Mouse (Mus musculus) myocyte (in vitro differentiated cells): ENCODE results near the gene Xylt2. TPM values are rescaled to one million over a fixed set of nuclear protein-coding genes. Genes with fewer than 3 reads are reported as not detected.
A peak's percentile ranks its signal among the peaks of the same experiment; 100 is the strongest.
"Not testable (repeated sequence)": the region's sequence is repeated elsewhere in the genome, so short reads cannot be mapped to it uniquely, and the experiment has no call there.

ENCODE experiments used
- H3K27me3 ChIP-seq: one replicate; pipeline ENCODE4 v1.6.1; 2011; ENCODE audit not compliant: control insufficient read depth, insufficient read depth, insufficient read length
- H3K36me3 ChIP-seq: one replicate; pipeline ENCODE4 v1.6.1; 2011; ENCODE audit not compliant: control insufficient read depth, insufficient read depth
- H3K4me2 ChIP-seq: one replicate; pipeline ENCODE4 v1.6.1; 2011; ENCODE audit warnings: low read depth, control low read depth
- H3K4me3 ChIP-seq: one replicate; pipeline ENCODE4 v1.5.1; 2011; ENCODE audit warnings: mild to moderate bottlenecking, control low read depth, moderate library complexity
- H3K79me2 ChIP-seq: one replicate; pipeline ENCODE4 v1.6.1; 2011; ENCODE audit not compliant: control insufficient read depth, insufficient read depth
- H3ac ChIP-seq: one replicate; pipeline ENCODE4 v1.6.1; 2011; ENCODE audit not compliant: control insufficient read depth, insufficient read length
- CEBPB ChIP-seq: IDR thresholded peaks from 2 replicates; pipeline ENCODE4 v1.6.1; 2011; ENCODE audit warnings: mild to moderate bottlenecking, moderate library complexity; ENCODE audit not compliant: poor library complexity, insufficient read depth, severe bottlenecking
- E2F4 ChIP-seq: IDR thresholded peaks from one replicate; pipeline ENCODE4 v1.6.1; 2011; ENCODE audit warnings: mild to moderate bottlenecking, control low read depth, moderate library complexity; ENCODE audit not compliant: insufficient read depth
- MAX ChIP-seq: IDR thresholded peaks from one replicate; pipeline ENCODE4 v1.6.1; 2011; ENCODE audit warnings: low read depth, mild to moderate bottlenecking, control low read depth
- MYOD1 ChIP-seq, 3 experiments: IDR thresholded peaks; one replicate each; pipeline ENCODE4 v1.6.1; 2011; ENCODE audit warnings: control low read depth in 2 of 3, low read depth in 2 of 3, mild to moderate bottlenecking in 2 of 3, moderate library complexity in 1 of 3; ENCODE audit not compliant: insufficient read length in 2 of 3, control insufficient read depth in 1 of 3
- MYOG ChIP-seq, 3 experiments: IDR thresholded peaks; one replicate each; pipeline ENCODE4 v1.6.1; 2011; ENCODE audit warnings: control low read depth in 2 of 3, low read depth in 2 of 3, mild to moderate bottlenecking in 2 of 3; ENCODE audit not compliant: insufficient read length in 2 of 3, control insufficient read depth in 1 of 3, insufficient read depth in 1 of 3
- POLR2A ChIP-seq: IDR thresholded peaks from one replicate; pipeline ENCODE4 v1.6.1; 2011; ENCODE audit warnings: low read depth, mild to moderate bottlenecking, control low read depth, moderate library complexity; ENCODE audit not compliant: insufficient read length
- POLR2AphosphoS2 ChIP-seq: IDR thresholded peaks from one replicate; pipeline ENCODE4 v1.6.1; 2011; ENCODE audit warnings: low read depth, control low read depth; ENCODE audit not compliant: insufficient read length
- REST ChIP-seq: IDR thresholded peaks from one replicate; pipeline ENCODE4 v1.6.1; 2011; ENCODE audit warnings: mild to moderate bottlenecking, control low read depth, moderate library complexity; ENCODE audit not compliant: insufficient read depth, insufficient read length
- SRF ChIP-seq: IDR thresholded peaks from one replicate; pipeline ENCODE4 v1.6.1; 2011; ENCODE audit warnings: low read depth; ENCODE audit not compliant: control insufficient read depth, insufficient read length
- TCF12 ChIP-seq: IDR thresholded peaks from one replicate; pipeline ENCODE4 v1.6.1; 2011; ENCODE audit warnings: mild to moderate bottlenecking, control low read depth; ENCODE audit not compliant: poor library complexity, insufficient read depth, severe bottlenecking
- TCF3 ChIP-seq: IDR thresholded peaks from one replicate; pipeline ENCODE4 v1.6.1; 2011; ENCODE audit warnings: low read depth, control low read depth; ENCODE audit not compliant: insufficient read length
- USF1 ChIP-seq: IDR thresholded peaks from one replicate; pipeline ENCODE4 v1.6.1; 2011; ENCODE audit warnings: low read depth, mild to moderate bottlenecking, control low read depth, moderate library complexity
- polyA plus RNA-seq: library from polyadenylated mRNA; unstranded; fragments of >200 nt; fragmentation: generic; extraction: Trizol; gene quantifications from one replicate; pipeline ENCODE4 v1.2.1, GENCODE M21; 2012; ENCODE audit warnings: missing spikeins

Gene Xylt2
- polyA plus RNA-seq, 1 experiment, result 14.8 TPM

DNA sequence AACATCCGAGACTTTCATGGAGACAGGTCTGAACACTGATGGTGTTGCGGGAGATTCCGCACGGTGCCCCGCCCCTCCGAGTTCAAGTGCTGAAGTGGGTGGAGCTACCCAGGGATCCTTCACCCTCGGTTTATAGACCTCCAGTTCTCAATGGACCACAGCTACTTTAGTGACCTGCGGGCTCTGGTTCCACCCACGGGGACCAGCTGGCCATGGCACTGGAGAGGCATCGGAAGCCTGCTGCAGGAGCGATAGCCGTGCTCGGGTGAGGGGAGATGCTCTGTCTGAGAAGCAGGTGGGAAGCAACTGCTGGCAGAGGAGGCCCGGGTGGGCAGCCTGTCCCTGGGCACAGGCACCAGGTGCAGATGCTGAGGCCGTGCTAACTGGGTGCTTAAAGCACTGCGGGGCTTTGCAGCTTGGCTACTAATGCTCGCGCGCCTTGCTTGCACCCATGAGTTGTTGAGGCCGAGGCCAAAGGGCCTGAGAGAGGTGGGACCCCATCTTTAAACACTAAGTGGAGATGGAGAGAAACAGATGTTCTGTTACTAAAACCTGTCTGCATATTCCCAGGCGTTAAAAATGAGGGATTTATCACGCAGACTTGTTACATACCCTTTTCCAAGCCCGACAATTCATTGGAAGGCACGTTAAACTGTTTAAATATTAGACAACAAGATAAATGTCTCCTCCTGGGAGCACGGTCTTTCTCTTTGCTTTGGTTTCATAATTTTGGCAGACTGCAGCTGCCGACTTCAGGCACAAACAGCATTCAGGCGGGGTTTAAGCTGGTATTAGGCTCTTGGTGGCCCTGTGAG lies 24.3 kb upstream of the Xylt2 start:
- no peak overlapping the region for H3K4me3 ChIP-seq
- no peak overlapping the region for H3K4me2 ChIP-seq
- no peak for TF ChIP-seq USF1
- no peak for TF ChIP-seq TCF12
- TF ChIP-seq MYOG (IDR thresholded peaks at IDR 0.05; ENCODE audit: control insufficient read depth in 1 of 3, insufficient read depth in 1 of 3, insufficient read length in 2 of 3, low read depth in 2 of 3), result peak in 1 of 3 experiments; percentile 32
- TF ChIP-seq TCF3, result no peak
- TF ChIP-seq E2F4, result no peak
- no peak for TF ChIP-seq POLR2AphosphoS2
- no peak for TF ChIP-seq CEBPB
- no peak for TF ChIP-seq MAX
- TF ChIP-seq POLR2A, result no peak
- peak in 1 of 3 experiments; percentile 3 for TF ChIP-seq MYOD1 (IDR thresholded peaks at IDR 0.05; ENCODE audit: control insufficient read depth in 1 of 3, insufficient read length in 2 of 3, low read depth in 2 of 3)
- TF ChIP-seq REST, result no peak
- TF ChIP-seq SRF, result no peak
- H3K27me3 ChIP-seq, result no peaks in the 10 kb centered on the region
- H3K79me2 ChIP-seq, result no peaks in the 10 kb centered on the region
- no peaks in the 10 kb centered on the region for H3K36me3 ChIP-seq
- no peak overlapping the region for H3ac ChIP-seq

DNA sequence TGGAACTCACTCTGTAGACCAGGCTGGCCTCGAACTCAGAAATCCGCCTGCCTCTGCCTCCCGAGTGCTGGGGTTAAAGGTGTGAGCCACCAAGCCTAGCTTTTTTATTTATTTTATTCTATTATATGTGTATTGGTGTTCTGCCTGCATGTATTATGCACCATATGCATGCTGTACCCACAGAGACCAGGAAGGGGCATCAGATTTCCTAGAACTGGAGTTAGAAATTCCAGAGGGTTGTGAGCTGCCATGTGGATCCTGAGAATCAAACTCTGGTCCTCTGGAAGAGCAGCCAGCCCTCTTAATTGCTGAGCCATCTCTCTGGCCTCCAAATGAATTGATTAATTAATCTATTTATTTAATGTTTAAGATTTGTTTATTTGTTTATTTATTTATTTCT lies 22.1 kb upstream of the Xylt2 start:
- Histone ChIP-seq H3K4me2 (no peak overlapping the region), H3K79me2 (no peaks in the 10 kb centered on the region), H3ac (no peak overlapping the region), H3K36me3 (no peaks in the 10 kb centered on the region), H3K4me3 (no peak overlapping the region), H3K27me3 (no peaks in the 10 kb centered on the region)
- no peak for TF ChIP-seq POLR2AphosphoS2
- no peak for TF ChIP-seq CEBPB
- no peak for TF ChIP-seq TCF3
- no peak for TF ChIP-seq MAX
- TF ChIP-seq USF1, result no peak
- TF ChIP-seq POLR2A, result no peak

DNA sequence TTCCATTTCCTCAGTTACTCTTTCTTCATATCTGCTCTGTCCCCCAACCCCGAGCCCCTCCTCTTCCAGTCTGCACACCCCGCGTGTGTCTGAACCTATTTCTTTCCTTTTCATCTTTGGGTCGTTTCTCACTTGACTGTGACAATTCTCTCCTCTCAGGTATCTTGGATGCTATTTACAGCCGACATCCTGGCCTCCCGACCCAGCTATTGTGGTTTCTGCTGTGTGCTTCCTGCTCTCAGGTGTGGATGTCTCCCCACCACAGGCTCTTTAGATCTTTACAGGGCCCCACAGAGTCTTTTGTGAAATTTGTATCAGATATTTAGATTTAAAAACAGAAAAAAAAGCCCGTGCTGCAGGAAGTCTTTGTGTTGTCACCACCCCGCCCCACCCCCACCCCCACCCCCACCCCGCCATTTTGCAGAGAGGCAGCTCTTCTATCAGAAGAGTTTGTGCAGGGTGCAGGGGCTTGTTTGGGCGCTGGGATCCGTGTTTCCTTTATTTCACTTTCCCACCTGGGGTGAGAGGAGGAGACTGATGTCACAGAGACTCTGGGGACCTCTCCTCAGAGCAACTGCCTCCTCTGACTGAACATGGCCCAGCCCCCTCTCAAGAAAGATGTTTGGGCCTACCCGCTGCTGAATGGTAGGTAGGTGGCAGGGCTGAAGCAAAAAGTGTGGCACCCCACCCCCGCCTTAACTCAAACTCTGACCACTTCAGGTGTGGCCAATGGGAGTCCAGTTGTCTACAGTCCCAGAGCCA lies 20.6 kb upstream of the Xylt2 start:
- Histone ChIP-seq H3K4me3 (no peak overlapping the region), H3K79me2 (no peaks in the 10 kb centered on the region), H3K27me3 (no peaks in the 10 kb centered on the region), H3ac (no peak overlapping the region), H3K36me3 (no peaks in the 10 kb centered on the region), H3K4me2 (no peak overlapping the region)
- TF ChIP-seq USF1, result no peak
- no peak for TF ChIP-seq E2F4
- no peak for TF ChIP-seq MYOD1 (IDR thresholded peaks at IDR 0.05; ENCODE audit: control insufficient read depth in 1 of 3, insufficient read length in 2 of 3, low read depth in 2 of 3)
- TF ChIP-seq MYOG (IDR thresholded peaks at IDR 0.05; ENCODE audit: control insufficient read depth in 1 of 3, insufficient read depth in 1 of 3, insufficient read length in 2 of 3, low read depth in 2 of 3), result no peak
- no peak for TF ChIP-seq CEBPB
- no peak for TF ChIP-seq MAX
- TF ChIP-seq TCF3, result no peak

DNA sequence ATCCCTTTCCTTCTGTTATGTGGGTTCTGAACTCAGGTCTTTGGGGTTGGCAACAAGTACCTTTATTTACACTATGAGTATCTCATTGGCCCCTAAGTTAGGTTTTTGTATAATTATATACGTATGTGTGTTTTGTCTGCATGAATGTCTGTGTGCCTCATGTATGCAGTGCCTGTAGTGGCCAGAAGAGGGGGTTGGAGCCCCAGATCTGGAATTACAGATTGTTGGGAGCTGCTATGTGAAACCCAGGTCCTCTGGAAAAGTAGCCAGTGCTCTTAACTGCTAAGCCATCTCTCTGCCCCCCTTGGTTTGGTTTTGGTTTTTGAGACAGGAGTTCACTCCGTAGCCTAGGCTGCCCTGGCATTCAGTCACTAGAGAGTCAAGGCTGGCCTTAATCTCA lies 19.8 kb upstream of the Xylt2 start:
- Histone ChIP-seq H3K79me2 (no peaks in the 10 kb centered on the region), H3K36me3 (no peaks in the 10 kb centered on the region), H3K27me3 (no peaks in the 10 kb centered on the region), H3K4me2 (no peak overlapping the region), H3K4me3 (no peak overlapping the region), H3ac (no peak overlapping the region)
- TF ChIP-seq USF1 (no peak), SRF (no peak), POLR2A (no peak), REST (no peak), MYOD1 (IDR thresholded peaks at IDR 0.05; ENCODE audit: control insufficient read depth in 1 of 3, insufficient read length in 2 of 3, low read depth in 2 of 3) (no peak), E2F4 (no peak), POLR2AphosphoS2 (no peak), CEBPB (no peak), TCF12 (no peak), MAX (no peak), TCF3 (no peak), MYOG (IDR thresholded peaks at IDR 0.05; ENCODE audit: control insufficient read depth in 1 of 3, insufficient read depth in 1 of 3, insufficient read length in 2 of 3, low read depth in 2 of 3) (no peak)

DNA sequence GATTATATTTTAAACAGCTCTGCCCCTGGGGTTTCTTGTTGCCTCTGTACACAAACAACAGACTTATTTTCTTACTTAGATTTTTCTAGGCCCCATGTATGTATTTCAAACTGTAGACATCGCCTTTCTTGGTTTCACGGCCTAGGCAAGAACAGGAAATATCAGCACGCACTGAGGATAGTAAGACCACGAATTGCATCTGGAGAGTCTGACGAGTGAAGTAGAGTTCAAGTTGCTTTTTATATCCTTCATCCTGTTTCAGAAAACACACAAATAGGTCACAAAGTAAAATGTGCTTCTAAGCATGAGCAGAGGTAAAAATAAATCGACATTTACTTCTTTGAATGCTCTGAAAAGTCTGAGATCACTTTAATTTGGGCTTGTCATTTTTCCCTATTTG lies 18.2 kb upstream of the Xylt2 start:
- Histone ChIP-seq H3K4me3 (no peak overlapping the region), H3K79me2 (no peaks in the 10 kb centered on the region), H3ac (no peak overlapping the region), H3K4me2 (no peak overlapping the region), H3K27me3 (no peaks in the 10 kb centered on the region), H3K36me3 (no peaks in the 10 kb centered on the region)
- TF ChIP-seq E2F4 (no peak), POLR2AphosphoS2 (no peak), USF1 (no peak), REST (no peak), MAX (no peak), TCF3 (no peak), SRF (no peak)

DNA sequence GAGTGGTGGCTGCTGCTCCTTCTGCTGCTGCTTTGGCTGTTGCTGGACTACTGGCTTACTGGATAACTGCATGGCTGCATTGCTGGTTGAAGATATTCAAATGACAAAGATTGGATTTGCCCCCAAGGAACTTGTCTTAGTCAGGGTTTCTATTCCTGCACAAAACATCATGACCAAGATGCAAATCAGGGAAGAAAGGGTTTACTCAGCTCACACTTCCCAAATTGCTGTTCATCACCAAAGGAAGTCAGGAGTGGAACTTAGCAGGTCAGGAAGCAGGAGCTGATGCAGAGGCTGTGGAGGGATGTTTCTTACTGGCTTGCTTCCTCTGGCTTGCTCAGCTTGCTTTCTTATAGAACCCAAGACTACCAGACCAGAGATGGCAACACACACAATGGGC lies 15.2 kb upstream of the Xylt2 start:
- H3ac ChIP-seq, H3K27me3 ChIP-seq, H3K4me2 ChIP-seq, H3K79me2 ChIP-seq, H3K4me3 ChIP-seq, H3K36me3 ChIP-seq: not testable (repeated sequence)
